Mouse (Mus musculus) MEL (cell line): ENCODE data around the gene Pear1. TPM values are rescaled to one million over a fixed set of nuclear protein-coding genes. Genes with fewer than 3 reads are reported as not detected.

Source experiments
- DNase-seq: peaks from one replicate; pipeline ENCODE4 v3.0.0; 2011; ENCODE audit warnings: low read depth, low spot score
- H3K27ac ChIP-seq: 2 replicates; pipeline ENCODE4 v1.5.1; 2012; ENCODE audit warnings: low read depth, mild to moderate bottlenecking, control low read depth, low read length, moderate library complexity; ENCODE audit not compliant: control insufficient read depth
- H3K27me3 ChIP-seq, 2 experiments: fragments of 150-350 bp in 1 of 2; sonication (generic) in 1 of 2; 2 replicates each; pipeline ENCODE4 v1.6.1; 2012; ENCODE audit warnings: low read length in 2 of 2, mild to moderate bottlenecking in 2 of 2, improper control_type of control experiment in 1 of 2, moderate library complexity in 1 of 2; ENCODE audit not compliant: insufficient read depth in 2 of 2, control insufficient read depth in 1 of 2
- H3K36me3 ChIP-seq, 2 experiments: 2 replicates each; pipeline ENCODE4 v1.6.1; 2012 to 2014; ENCODE audit warnings: low read length in 2 of 2, improper control_type of control experiment in 1 of 2, inconsistent platforms in 1 of 2, mild to moderate bottlenecking in 1 of 2; ENCODE audit not compliant: insufficient read depth in 2 of 2, control insufficient read depth in 1 of 2
- H3K4me1 ChIP-seq, 2 experiments: fragments of 150-350 bp in 1 of 2; sonication (generic) in 1 of 2; 2 replicates each; pipeline ENCODE4 v1.6.1; 2012; ENCODE audit warnings: low read length in 2 of 2, improper control_type of control experiment in 1 of 2, mild to moderate bottlenecking in 1 of 2; ENCODE audit not compliant: insufficient read depth in 2 of 2, control insufficient read depth in 1 of 2
- H3K4me3 ChIP-seq, 2 experiments: fragments of 150-350 bp in 1 of 2; sonication (generic) in 1 of 2; 2 replicates each; pipeline ENCODE4 v1.5.1; 2012; ENCODE audit warnings: low read depth in 2 of 2, low read length in 2 of 2, mild to moderate bottlenecking in 2 of 2, moderate library complexity in 2 of 2, control low read depth in 1 of 2, improper control_type of control experiment in 1 of 2; ENCODE audit not compliant: control insufficient read depth in 1 of 2, insufficient read depth in 1 of 2
- H3K79me2 ChIP-seq: 2 replicates; pipeline ENCODE4 v1.6.1; 2012; ENCODE audit warnings: mild to moderate bottlenecking, low read length, moderate library complexity; ENCODE audit not compliant: control insufficient read depth, poor library complexity, insufficient read depth
- H3K9ac ChIP-seq: 2 replicates; pipeline ENCODE4 v1.6.1; 2012; ENCODE audit warnings: low read depth, mild to moderate bottlenecking, control low read depth, low read length, moderate library complexity; ENCODE audit not compliant: control insufficient read depth, poor library complexity, severe bottlenecking
- H3K9me3 ChIP-seq: fragments of 150-350 bp; sonication (generic); replicated peaks from 2 replicates; pipeline ENCODE4 v1.6.1; 2012; ENCODE audit warnings: mild to moderate bottlenecking, low read length, improper control_type of control experiment, moderate library complexity; ENCODE audit not compliant: insufficient read depth
- CTCF ChIP-seq, 3 experiments: IDR thresholded peaks in 2 of 3; conservative IDR thresholded peaks in 1 of 3; 2 replicates each; pipeline ENCODE4 v1.5.1; 2011 to 2012; ENCODE audit warnings: low read length in 3 of 3, low read depth in 2 of 3, mild to moderate bottlenecking in 2 of 3, improper control_type of control experiment in 1 of 3, inconsistent platforms in 1 of 3, mixed read lengths in 1 of 3, moderate library complexity in 1 of 3; ENCODE audit not compliant: control insufficient read depth in 1 of 3, insufficient read depth in 1 of 3, poor library complexity in 1 of 3, severe bottlenecking in 1 of 3
- EP300 ChIP-seq, 2 experiments: IDR thresholded peaks; 2 replicates each; pipeline ENCODE4 v1.6.1; 2011; ENCODE audit warnings: improper control_type of control experiment in 2 of 2, low read length in 2 of 2, low read depth in 1 of 2, mild to moderate bottlenecking in 1 of 2
- GATA1 ChIP-seq: IDR thresholded peaks from 2 replicates; pipeline ENCODE4 v1.6.1; 2011; ENCODE audit warnings: low read depth, low read length, improper control_type of control experiment
- HCFC1 ChIP-seq: IDR thresholded peaks from 2 replicates; pipeline ENCODE4 v1.6.1; 2012; ENCODE audit warnings: low read depth, mild to moderate bottlenecking, inconsistent platforms, low read length, improper control_type of control experiment, moderate library complexity
- JUND ChIP-seq: IDR thresholded peaks from 2 replicates; pipeline ENCODE4 v1.6.1; 2011; ENCODE audit warnings: low read depth, mild to moderate bottlenecking, improper control_type of control experiment, low read length
- KAT2A ChIP-seq: conservative IDR thresholded peaks from 2 replicates; pipeline ENCODE4 v1.6.1; 2012; ENCODE audit warnings: low read depth, low read length, improper control_type of control experiment, inconsistent platforms
- NELFE ChIP-seq: IDR thresholded peaks from 2 replicates; pipeline ENCODE4 v1.6.1; 2011; ENCODE audit warnings: low read depth, low read length, improper control_type of control experiment
- POLR2AphosphoS2 ChIP-seq: IDR thresholded peaks from 2 replicates; pipeline ENCODE4 v1.6.1; 2011; ENCODE audit warnings: low read length, improper control_type of control experiment
- POLR2AphosphoS5 ChIP-seq: IDR thresholded peaks from 2 replicates; pipeline ENCODE4 v1.6.1; 2012; ENCODE audit warnings: low read depth, borderline replicate concordance, mild to moderate bottlenecking, inconsistent platforms, low read length, moderate library complexity, mixed read lengths
- SIN3A ChIP-seq: IDR thresholded peaks from 2 replicates; pipeline ENCODE4 v1.6.1; 2012; ENCODE audit warnings: low read length, improper control_type of control experiment, inconsistent platforms
- TAL1 ChIP-seq: IDR thresholded peaks from 2 replicates; pipeline ENCODE4 v1.6.1; 2012; ENCODE audit warnings: mild to moderate bottlenecking, inconsistent platforms, low read length, moderate library complexity, mixed read lengths
- TBP ChIP-seq: IDR thresholded peaks from 2 replicates; pipeline ENCODE4 v1.8.0; 2011; ENCODE audit warnings: low read depth, low read length, improper control_type of control experiment
- USF2 ChIP-seq, 2 experiments: IDR thresholded peaks; 2 replicates each; pipeline ENCODE4 v1.6.1; 2011 to 2012; ENCODE audit warnings: improper control_type of control experiment in 2 of 2, low read length in 2 of 2, borderline replicate concordance in 1 of 2, inconsistent platforms in 1 of 2, low read depth in 1 of 2, mild to moderate bottlenecking in 1 of 2; ENCODE audit not compliant: insufficient read depth in 1 of 2
- ZKSCAN1 ChIP-seq: IDR thresholded peaks from 2 replicates; pipeline ENCODE4 v1.6.1; 2012; ENCODE audit warnings: low read depth, mild to moderate bottlenecking, inconsistent platforms, low read length, improper control_type of control experiment, moderate library complexity
- ZMIZ1 ChIP-seq: IDR thresholded peaks from 2 replicates; pipeline ENCODE4 v1.6.1; 2012; ENCODE audit warnings: low read depth, mild to moderate bottlenecking, inconsistent platforms, low read length, improper control_type of control experiment, moderate library complexity
- polyA plus RNA-seq, 2 experiments: library from polyadenylated mRNA; stranded (reverse) in 1 of 2; unstranded in 1 of 2; fragments of >175 nt in 1 of 2; fragments of >200 nt in 1 of 2; gene quantifications; 2 replicates each; pipeline versions ENCODE4 v1.2.1 to v1.2.4; 2012; ENCODE audit warnings: low replicate concordance in 2 of 2, low read depth in 1 of 2; ENCODE audit not compliant: insufficient read length in 2 of 2, insufficient read depth in 1 of 2, missing spikeins in 1 of 2
- total RNA-seq: library from RNA; depleted of rRNA; stranded (reverse); fragments of 300-350 nt; gene quantifications from 2 replicates; pipeline ENCODE4 v1.2.3, GENCODE M21; 2012

Gene Pear1
- total and polyA plus RNA-seq, 3 experiments, result 0.35 to 1.0 TPM; not detected in 1

- Histone ChIP-seq H3K36me3 (peaks cover 0 to 2% of the 10 kb centered on the region in 2 experiments; a peak in 1 of 4 replicates), H3K4me1 (peaks cover 0 to 6% of the 10 kb centered on the region in 2 experiments; a peak in 1 of 4 replicates), H3K9me3 (no peaks in the 10 kb centered on the region), H3K27me3 (peaks cover 8 to 13% of the 10 kb centered on the region in 2 experiments), H3K4me3 (no peak overlapping the region), H3K79me2 (no peaks in the 10 kb centered on the region), H3K27ac (no peak overlapping the region), H3K9ac (no peak overlapping the region)
- DNase-seq, result no peak
- TF ChIP-seq NELFE (no peak), TBP (no peak), POLR2AphosphoS2 (no peak)
These were observed 38.4 kb downstream of the Pear1 start for GRCm38 (mm10) chr3:87785626-87786214.

GRCm38 (mm10) chr3:87785156-87785555, 39.0 kb downstream of the Pear1 start:
- Histone ChIP-seq H3K9ac (no peak overlapping the region), H3K4me3 (no peak overlapping the region), H3K36me3 (peaks cover 0 to 2% of the 10 kb centered on the region in 2 experiments; a peak in 1 of 4 replicates), H3K27me3 (peaks cover 11 to 13% of the 10 kb centered on the region in 2 experiments), H3K27ac (no peak overlapping the region), H3K4me1 (peaks cover 0 to 6% of the 10 kb centered on the region in 2 experiments; a peak in 1 of 4 replicates), H3K79me2 (no peaks in the 10 kb centered on the region), H3K9me3 (no peaks in the 10 kb centered on the region)
- no peak for DNase-seq
- TF ChIP-seq EP300 (IDR thresholded peaks at IDR 0.05; ENCODE audit: low read depth in 1 of 2, low read length in 2 of 2) (0 out of 4 replicates have a peak, but pooled peaks of 1 of the 2 experiments have one; percentile 13), ZMIZ1 (no peak), GATA1 (0 out of 2 replicates have a peak, but pooled peaks have one; percentile 5)

- Histone ChIP-seq H3K9ac (no peak overlapping the region), H3K79me2 (no peaks in the 10 kb centered on the region), H3K9me3 (no peaks in the 10 kb centered on the region), H3K4me1 (peaks cover 0 to 6% of the 10 kb centered on the region in 2 experiments; a peak in 1 of 4 replicates), H3K27ac (no peak overlapping the region), H3K4me3 (no peak overlapping the region), H3K27me3 (peaks cover 11 to 13% of the 10 kb centered on the region in 2 experiments), H3K36me3 (peaks cover 0 to 2% of the 10 kb centered on the region in 2 experiments; a peak in 1 of 4 replicates)
- DNase-seq, result no peak
- TF ChIP-seq TAL1 (no peak), POLR2AphosphoS5 (no peak), SIN3A (no peak), HCFC1 (no peak), JUND (no peak), ZKSCAN1 (no peak), CTCF (IDR thresholded peaks at IDR 0.05 in 2 of 3, conservative IDR thresholded peaks at IDR 0.05 in 1 of 3; ENCODE audit: control insufficient read depth in 1 of 3, insufficient read depth in 1 of 3, low read depth in 2 of 3, low read length in 3 of 3, poor library complexity in 1 of 3, severe bottlenecking in 1 of 3) (no peak), TBP (no peak), USF2 (IDR thresholded peaks at IDR 0.05; ENCODE audit: borderline replicate concordance in 1 of 2, insufficient read depth in 1 of 2, low read depth in 1 of 2, low read length in 2 of 2) (no peak), KAT2A (no peak), ZMIZ1 (no peak), GATA1 (no peak)
These were observed 40.7 kb downstream of the Pear1 start for GRCm38 (mm10) chr3:87783282-87784023.
